Mouse (Mus musculus) left cerebral cortex, adult 2 months (tissue): ENCODE measurements around the gene Cdyl. TPM values are rescaled to one million over a fixed set of nuclear protein-coding genes. Genes with fewer than 3 reads are reported as not detected.

Experiments used
- DNase-seq, 2 experiments: peaks; one replicate each; pipeline ENCODE4 v3.0.0; 2021 to 2022; ENCODE audit warnings: low spot score in 2 of 2, mixed read lengths in 1 of 2; ENCODE audit errors: extremely low spot score in 1 of 2
- H3K27ac ChIP-seq: fragments of 200-600 bp; 2 replicates; pipeline ENCODE4 v1.8.1; 2022
- H3K4me3 ChIP-seq: fragments of 200-600 bp; 2 replicates; pipeline ENCODE4 v1.8.1; 2022
- CTCF ChIP-seq: fragments of 200-600 bp; IDR thresholded peaks from 2 replicates; pipeline ENCODE4 v1.8.1; 2022; ENCODE audit warnings: antibody characterized with exemption, mild to moderate bottlenecking, moderate library complexity
- intact Hi-C: fragments of 180-260 bp; cut with DNase I; formaldehyde crosslinking; loops from one replicate; pipeline ENCODE4 v1.15.1; 2025
- total RNA-seq, 2 experiments: library from RNA; stranded (reverse); gene quantifications; 2 replicates each; pipeline ENCODE4 v1.2.3; 2021

The Cdyl gene
- total RNA-seq, 2 experiments from 2014 or later: 54.1 to 54.3 TPM

GRCm38 (mm10) chr13:35770421-35770820 is 110.8 kb downstream of the Cdyl start:
- intact Hi-C loops: loop anchor here (5.0 kb wide), 1 partner anchor 177 kb away; no protein-coding TSS in a partner anchor
- no peak overlapping the region for H3K4me3 ChIP-seq
- no peak for TF ChIP-seq CTCF
- H3K27ac ChIP-seq: no peak overlapping the region
- DNase-seq: no peak

GRCm38 (mm10) chr13:35771968-35772382 is 112.3 kb downstream of the Cdyl start:
- intact Hi-C loops: loop anchor here (1.0 to 5.0 kb wide), 2 partner anchors 175 to 741 kb away; no protein-coding TSS in a partner anchor
- peak; percentile 64 for TF ChIP-seq CTCF
- peak; percentile 27 to 60 for DNase-seq
- Histone ChIP-seq H3K27ac (no peak overlapping the region), H3K4me3 (no peak overlapping the region)

GRCm38 (mm10) chr13:35773763-35774162 is 114.1 kb downstream of the Cdyl start:
- no peak for DNase-seq
- TF ChIP-seq CTCF: peak; percentile 49
- intact Hi-C loops: loop anchor here (5.0 kb wide), 1 partner anchor 174 kb away; no protein-coding TSS in a partner anchor

GRCm38 (mm10) chr13:35776123-35776522 is 116.5 kb downstream of the Cdyl start:
- H3K4me3 ChIP-seq: no peak overlapping the region
- no peak overlapping the region for H3K27ac ChIP-seq
- DNase-seq: no peak
- intact Hi-C loops: no loop called here
- no peak for TF ChIP-seq CTCF

More at GRCm38 (mm10) chr13:35773763-35774162, 114.1 kb downstream of the Cdyl start:
- Histone ChIP-seq H3K4me3 (no peak overlapping the region), H3K27ac (no peak overlapping the region)

GRCm38 (mm10) chr13:35780714-35781113 is 121.1 kb downstream of the Cdyl start:
- intact Hi-C loops: loop anchor here (5.0 kb wide), 2 partner anchors 273 to 493 kb away; no protein-coding TSS in a partner anchor
- H3K27ac ChIP-seq: no peak overlapping the region
- DNase-seq: no peak
- TF ChIP-seq CTCF: no peak
- H3K4me3 ChIP-seq: no peak overlapping the region

GRCm38 (mm10) chr13:35781755-35782154 is 122.1 kb downstream of the Cdyl start:
- no peak for TF ChIP-seq CTCF
- no peak for DNase-seq
- no peak overlapping the region for H3K4me3 ChIP-seq
- H3K27ac ChIP-seq: no peak overlapping the region
- intact Hi-C loops: loop anchor here (5.0 kb wide), 2 partner anchors 274 to 494 kb away; no protein-coding TSS in a partner anchor

- DNase-seq: peak; percentile 33 to 34
- TF ChIP-seq CTCF: peak; percentile 80
- intact Hi-C loops: loop anchor here (5.0 kb wide), 2 partner anchors 276 to 496 kb away; no protein-coding TSS in a partner anchor
- Histone ChIP-seq H3K27ac (no peak overlapping the region), H3K4me3 (no peak overlapping the region)
Measured at GRCm38 (mm10) chr13:35782949-35783348, 123.3 kb downstream of the Cdyl start.

- Histone ChIP-seq H3K27ac (no peak overlapping the region), H3K4me3 (no peak overlapping the region)
- no peak for TF ChIP-seq CTCF
- intact Hi-C loops: loop anchor here (5.0 kb wide), 2 partner anchors 276 to 496 kb away; no protein-coding TSS in a partner anchor
- no peak for DNase-seq
Measured at GRCm38 (mm10) chr13:35783576-35783975, 123.9 kb downstream of the Cdyl start.

GRCm38 (mm10) chr13:35784281-35784680 is 124.6 kb downstream of the Cdyl start:
- DNase-seq: no peak
- Histone ChIP-seq H3K27ac (no peak overlapping the region), H3K4me3 (no peak overlapping the region)
- intact Hi-C loops: loop anchor here (5.0 kb wide), 2 partner anchors 277 to 497 kb away; no protein-coding TSS in a partner anchor
- no peak for TF ChIP-seq CTCF

- intact Hi-C loops: loop anchor here (5.0 kb wide), 1 partner anchor 162 kb away; no protein-coding TSS in a partner anchor
- Histone ChIP-seq H3K27ac (no peak overlapping the region), H3K4me3 (no peak overlapping the region)
- TF ChIP-seq CTCF: no peak
- DNase-seq: no peak
Measured at GRCm38 (mm10) chr13:35785330-35785939, 125.8 kb downstream of the Cdyl start.

GRCm38 (mm10) chr13:35786726-35787399 is 127.2 kb downstream of the Cdyl start:
- DNase-seq: no peak
- Histone ChIP-seq H3K4me3 (no peak overlapping the region), H3K27ac (no peak overlapping the region)
- TF ChIP-seq CTCF: no peak
- intact Hi-C loops: loop anchor here (5.0 kb wide), 1 partner anchor 160 kb away; no protein-coding TSS in a partner anchor

- Histone ChIP-seq H3K27ac (no peak overlapping the region), H3K4me3 (no peak overlapping the region)
- no peak for TF ChIP-seq CTCF
- DNase-seq: no peak
- intact Hi-C loops: loop anchor here (5.0 kb wide), 1 partner anchor 158 kb away; no protein-coding TSS in a partner anchor
Measured at GRCm38 (mm10) chr13:35789577-35789976, 129.9 kb downstream of the Cdyl start.
